Comparison of ENCODE assay signal across 8 mouse cellular contexts in genomic region chr6:92728084-92728483, GRCm38 (mm10). TPM values are rescaled to one million over a fixed set of nuclear protein-coding genes. Genes with fewer than 3 reads are reported as not detected.
DNase-seq lines count a peak whose midpoint lies in the region; ATAC-seq and TF ChIP-seq lines count a peak whose summit lies in the region.

No protein-coding gene starts in this region.

- peak overlapping the region; percentile 33 for H3K4me2 ChIP-seq in midbrain, embryonic 14.5 days (ENCODE audit: low read length)
- peak overlapping the region; percentile 24; the same call in 1 of the 2 replicates for H3K4me2 ChIP-seq in stomach, embryonic 15.5 days

- no peaks in the 10 kb centered on the region for H3K27me3 ChIP-seq in spleen, adult 2 months (ENCODE audit: control insufficient read depth, insufficient read depth, low read length)
- H3K27me3 ChIP-seq in embryonic facial prominence, embryonic 10.5 days (replicated peaks; ENCODE audit: low read depth, poor library complexity, severe bottlenecking): peaks cover 5% of the 10 kb centered on the region; the same call in 1 of the 2 replicates
- no peaks in the 10 kb centered on the region for H3K27me3 ChIP-seq in midbrain, embryonic 14.5 days (ENCODE audit: control insufficient read depth, insufficient read depth, low read length)
- no peaks in the 10 kb centered on the region for H3K27me3 ChIP-seq in stomach, embryonic 15.5 days (replicated peaks)

- H3K36me3 ChIP-seq in spleen, adult 2 months (ENCODE audit: control insufficient read depth, insufficient read depth, low read length): no peaks in the 10 kb centered on the region
- no peaks in the 10 kb centered on the region for H3K36me3 ChIP-seq in embryonic facial prominence, embryonic 10.5 days (replicated peaks)
- H3K36me3 ChIP-seq in midbrain, embryonic 14.5 days (ENCODE audit: control insufficient read depth, insufficient read depth, low read length): no peaks in the 10 kb centered on the region
- H3K36me3 ChIP-seq in stomach, embryonic 15.5 days: no peaks in the 10 kb centered on the region

- H3K9ac ChIP-seq in midbrain, embryonic 14.5 days (replicated peaks; ENCODE audit: low read length): 0 out of 2 replicates have a peak overlapping the region, but pooled peaks have one; percentile 17
- no peak overlapping the region for H3K9ac ChIP-seq in stomach, embryonic 15.5 days

- no peak for ATAC-seq in midbrain, embryonic 14.5 days (ENCODE audit: low FRiP score, low TSS enrichment)
- 0 out of 2 replicates have a peak, but pooled peaks have one; percentile 7 for ATAC-seq in stomach, embryonic 15.5 days (ENCODE audit: insufficient read depth, low FRiP score, low read depth)

- peaks cover 1% of the 10 kb centered on the region; the same call in 1 of the 2 replicates for H3K9me3 ChIP-seq in embryonic facial prominence, embryonic 10.5 days
- H3K9me3 ChIP-seq in midbrain, embryonic 14.5 days (ENCODE audit: control insufficient read depth, low read length): no peaks in the 10 kb centered on the region
- no peaks in the 10 kb centered on the region for H3K9me3 ChIP-seq in stomach, embryonic 15.5 days

- TF ChIP-seq CTCF in spleen, adult 2 months (IDR thresholded peaks at IDR 0.05; ENCODE audit: extremely low read depth, insufficient read depth, insufficient read length, insufficient replicate concordance): peak; percentile 39; the same call in 1 of the 2 replicates

- H3K4me3 ChIP-seq in spleen, adult 2 months (ENCODE audit: extremely low read depth, insufficient read depth, insufficient read length): no peak overlapping the region
- no peak overlapping the region for H3K4me3 ChIP-seq in embryonic facial prominence, embryonic 10.5 days
- H3K4me3 ChIP-seq in midbrain, embryonic 14.5 days (replicated peaks; ENCODE audit: low read depth, low read length): no peak overlapping the region
- no peak overlapping the region for H3K4me3 ChIP-seq in stomach, embryonic 15.5 days (replicated peaks)

- 5% methylated on average over 10 of the region's 10 CpGs for WGBS in spleen, adult 2 months
- WGBS in embryonic facial prominence, embryonic 10.5 days: 3% methylated on average over 10 of the region's 10 CpGs
- WGBS in midbrain, embryonic 14.5 days: 3% methylated on average over 10 of the region's 10 CpGs
- 2% methylated on average over 10 of the region's 10 CpGs for WGBS in stomach, embryonic 15.5 days

- H3K4me1 ChIP-seq in spleen, adult 2 months (ENCODE audit: control insufficient read depth, insufficient read depth, insufficient read length): no peaks in the 10 kb centered on the region
- H3K4me1 ChIP-seq in embryonic facial prominence, embryonic 10.5 days: peaks cover 28% of the 10 kb centered on the region
- H3K4me1 ChIP-seq in midbrain, embryonic 14.5 days (ENCODE audit: control insufficient read depth, insufficient read depth, low read length): peaks cover 24% of the 10 kb centered on the region
- H3K4me1 ChIP-seq in stomach, embryonic 15.5 days: no peaks in the 10 kb centered on the region

- TF ChIP-seq POLR2A in spleen, adult 2 months (IDR thresholded peaks at IDR 0.05; ENCODE audit: low read depth, low read length): no peak

- intact Hi-C loops in left cerebral cortex, postnatal 25 days (cut with DNase I): loop anchor here (1.0 to 5.0 kb wide), 3 partner anchors 23 to 249 kb away; no protein-coding TSS in a partner anchor

- H3K27ac ChIP-seq in spleen, adult 2 months (ENCODE audit: insufficient read depth, low read length): no peak overlapping the region
- H3K27ac ChIP-seq in embryonic facial prominence, embryonic 10.5 days (replicated peaks): peak overlapping the region; percentile 78
- peak overlapping the region; percentile 70 for H3K27ac ChIP-seq in midbrain, embryonic 14.5 days (replicated peaks; ENCODE audit: low read depth, low read length)
- H3K27ac ChIP-seq in stomach, embryonic 15.5 days: no peak overlapping the region

- DNase-seq in spleen, adult 2 months (ENCODE audit: low read depth in 1 of 2, low spot score in 2 of 2): no peak
- no peak for DNase-seq in spleen, adult 12 weeks (ENCODE audit: low spot score)
- peak; percentile 89 for DNase-seq in embryonic facial prominence, embryonic 10.5 days (ENCODE audit: low spot score)
- DNase-seq in heart, adult 18-20 months: peak; percentile 74 to 94
- peak; percentile 37 for DNase-seq in kidney, adult 11 months
- DNase-seq in left cerebral cortex, postnatal 25 days (ENCODE audit: low spot score in 2 of 2): peak; percentile 87 to 96
- DNase-seq in midbrain, embryonic 14.5 days: peak; percentile 93

RNA-seq across cellular contexts. Expression of gene Prickle2, which starts 22.1 kb away (rescaled TPM):
- 1.1 and 1.2 TPM in 2 replicates for polyA plus RNA-seq in spleen, adult 2 months (2012; rRNA removed)
- 4.9 and 5.3 TPM in 2 replicates for polyA plus RNA-seq in embryonic facial prominence, embryonic 10.5 days (2016; fragmentation: Nextera tagmentation; extraction: Ambion mirVana)
- total RNA-seq in heart, adult 18-20 months (2021): 1 to 10 TPM; 3.7 to 4.0 TPM
- total RNA-seq in left cerebral cortex, postnatal 25 days (2021): 100 to 1,000 TPM; 181 to 195 TPM
- 14.9 and 18.0 TPM in 2 replicates for polyA plus RNA-seq in midbrain, embryonic 14.5 days (2014; fragmentation: Nextera tagmentation; extraction: Ambion mirVana)
- 7.7 and 8.5 TPM in 2 replicates for polyA plus RNA-seq in stomach, embryonic 15.5 days (2015; fragmentation: Nextera tagmentation; extraction: Ambion mirVana)

Comparison
In these comparisons a context has a peak if more than half of its experiments do, and no peak if none do; other contexts are left out.
1. DNase-seq: peak in embryonic facial prominence, embryonic 10.5 days (single experiment), heart, adult 18-20 months (2 of 2), kidney, adult 11 months (single experiment), left cerebral cortex, postnatal 25 days (2 of 2) and midbrain, embryonic 14.5 days (single experiment); none in spleen, adult 2 months (0 of 2) and spleen, adult 12 weeks (single experiment).
2. H3K27ac ChIP-seq: peak in embryonic facial prominence, embryonic 10.5 days (single experiment) and midbrain, embryonic 14.5 days (single experiment); none in spleen, adult 2 months (single experiment) and stomach, embryonic 15.5 days (single experiment).